Mouse (Mus musculus) neural tube, postnatal 0 days (tissue): ENCODE results near the gene Ankle2. TPM values are rescaled to one million over a fixed set of nuclear protein-coding genes. Genes with fewer than 3 reads are reported as not detected.

ENCODE experiments used
- polyA plus RNA-seq: library from polyadenylated mRNA; unstranded; fragments of >200 nt; fragmentation: Nextera tagmentation; extraction: Ambion mirVana; gene quantifications from 2 replicates; pipeline ENCODE4 v1.2.1, GENCODE M21; 2015

Gene Ankle2
- polyA plus RNA-seq = 20.0 and 22.5 TPM in 2 replicates

DNA sequence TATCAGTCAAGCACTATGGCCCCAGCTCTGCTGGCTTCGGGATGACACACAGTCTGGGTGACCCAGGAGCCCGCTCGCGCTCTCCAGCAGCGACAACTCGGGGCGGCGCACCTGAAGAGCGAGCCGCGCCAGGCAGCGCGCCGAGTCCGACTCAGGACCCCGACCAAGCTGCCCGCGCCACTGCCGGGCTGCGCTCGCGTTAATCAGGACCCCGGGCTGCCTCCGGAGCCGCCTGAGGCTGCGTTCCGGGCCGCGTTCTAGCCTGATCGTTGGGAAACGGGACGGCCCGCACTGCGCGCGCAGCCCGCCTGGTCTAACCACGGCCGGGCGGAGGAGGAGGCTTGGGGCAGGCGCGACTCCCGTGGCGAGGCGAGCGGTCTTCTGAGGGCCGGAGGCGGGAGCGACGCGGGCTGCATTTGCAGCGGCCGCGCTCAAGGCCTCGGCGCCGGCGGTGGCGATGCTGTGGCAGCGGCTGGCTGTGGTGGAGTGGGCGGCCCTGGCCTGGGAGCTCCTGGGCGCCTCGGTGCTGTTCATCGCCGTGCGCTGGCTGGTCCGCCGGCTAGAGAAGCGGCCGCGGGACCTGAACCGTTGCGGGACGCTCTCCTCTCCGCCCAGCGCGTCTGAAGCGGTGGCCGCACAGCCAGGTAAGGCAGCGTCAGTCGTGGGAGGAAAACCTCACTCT lies at the start of gene Ankle2:
Gene Ankle2, plus strand, starts transcription at position 225 of the 682 bp plus-strand sequence.

GRCm38 (mm10) chr5:110269141-110270101 lies 38.6 kb downstream of the Ankle2 start, which contains the start of gene Pgam5:
Gene Pgam5, minus strand, starts transcription at chr5:110269913.

DNA sequence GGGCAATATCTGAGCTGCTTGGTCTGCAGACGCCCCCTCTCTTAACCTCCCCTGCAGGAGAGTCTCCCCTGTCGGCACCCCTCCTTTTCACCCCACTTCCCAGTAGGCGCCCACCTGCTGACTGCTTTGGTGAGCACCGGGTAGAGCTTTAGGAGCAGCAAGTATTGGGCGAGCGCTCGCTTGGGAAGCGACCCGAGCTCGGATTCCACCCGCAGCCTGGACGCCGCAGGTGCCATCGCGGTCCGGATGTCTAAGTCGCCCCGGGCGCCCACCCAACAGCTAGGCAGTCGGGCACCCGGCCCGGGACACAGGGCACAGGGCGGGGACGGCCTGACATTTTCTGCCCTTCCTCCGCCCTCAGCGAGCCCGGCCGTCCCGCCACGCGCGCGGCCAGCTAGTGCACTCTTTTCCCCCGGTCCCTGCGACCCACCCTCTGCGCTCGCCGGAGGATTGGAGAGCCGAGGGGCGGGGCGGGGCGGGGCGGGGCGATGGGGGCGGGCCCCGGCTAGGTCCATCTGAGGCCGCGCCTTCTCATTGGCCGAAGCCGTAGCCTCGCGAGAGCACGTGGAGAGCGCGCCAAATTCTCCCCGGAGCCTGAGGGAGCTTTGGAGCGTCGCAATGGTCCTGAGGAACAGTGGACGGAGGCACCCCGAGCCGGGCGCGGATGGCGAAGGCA lies 55.1 kb downstream of the Ankle2 start, which contains the start of the genes Pxmp2 and Pole:
Gene Pxmp2, minus strand, starts transcription at position 417 of the 676 bp plus-strand sequence.
Gene Pole, plus strand, starts transcription at position 537 of the 676 bp plus-strand sequence.

Other genes starting within 250 kb of the Ankle2 start
- 18.9 and 24.4 TPM in 2 replicates for gene Zfp932, start 234.5 kb upstream of the Ankle2 start, polyA plus RNA-seq
- 4.3 and 5.1 TPM in 2 replicates for gene Gm17655, start 158.5 kb upstream of the Ankle2 start, polyA plus RNA-seq
- 0.39 and 0.41 TPM in 2 replicates for gene Gm35315, start 136.6 kb upstream of the Ankle2 start, polyA plus RNA-seq
- 9.1 and 9.2 TPM in 2 replicates for gene Plcxd1, start 131.0 kb upstream of the Ankle2 start, polyA plus RNA-seq
- gene Gtpbp6, start 122.8 kb upstream of the Ankle2 start, polyA plus RNA-seq = 63.0 and 73.9 TPM in 2 replicates
- gene Zfp605, start 120.9 kb upstream of the Ankle2 start, polyA plus RNA-seq = 14.4 and 14.7 TPM in 2 replicates
- 46.6 and 53.5 TPM in 2 replicates for gene Chfr, start 95.2 kb upstream of the Ankle2 start, polyA plus RNA-seq
- 17.1 and 17.5 TPM in 2 replicates for gene Golga3, start 54.3 kb upstream of the Ankle2 start, polyA plus RNA-seq
- gene Pgam5, start 38.9 kb downstream of the Ankle2 start, polyA plus RNA-seq = 91.6 and 96.7 TPM in 2 replicates
- 24.0 and 30.3 TPM in 2 replicates for gene Pxmp2, start 55.2 kb downstream of the Ankle2 start, polyA plus RNA-seq
- 3.4 and 4.6 TPM in 2 replicates for gene Pole, start 55.3 kb downstream of the Ankle2 start, polyA plus RNA-seq
- gene P2rx2, start 112.2 kb downstream of the Ankle2 start, polyA plus RNA-seq = 10.4 and 12.5 TPM in 2 replicates
- gene Lrcol1, start 113.7 kb downstream of the Ankle2 start, polyA plus RNA-seq = 0.47 TPM in 1 of 2 replicates, not detected in the other
- gene Fbrsl1, start 217.5 kb downstream of the Ankle2 start, polyA plus RNA-seq = 19.2 and 22.6 TPM in 2 replicates